Mouse (Mus musculus) heart, adult 2 months (tissue): ENCODE data around the gene Atg4a.

Experiments
- CTCF ChIP-seq: fragments of 200-600 bp; IDR thresholded peaks from 2 replicates; pipeline ENCODE4 v1.8.1; 2022; ENCODE audit warnings: antibody characterized with exemption, mild to moderate bottlenecking, moderate library complexity
- EP300 ChIP-seq: fragments of 200-500 bp; IDR thresholded peaks from 2 replicates; pipeline ENCODE4 v1.6.1; 2011; ENCODE audit warnings: low read depth, low read length, control low read depth; ENCODE audit not compliant: insufficient read depth
- POLR2A ChIP-seq: fragments of 200-500 bp; IDR thresholded peaks from 2 replicates; pipeline ENCODE4 v1.6.1; 2011; ENCODE audit warnings: mild to moderate bottlenecking, low read depth, low read length, control low read depth; ENCODE audit not compliant: insufficient read depth

DNA sequence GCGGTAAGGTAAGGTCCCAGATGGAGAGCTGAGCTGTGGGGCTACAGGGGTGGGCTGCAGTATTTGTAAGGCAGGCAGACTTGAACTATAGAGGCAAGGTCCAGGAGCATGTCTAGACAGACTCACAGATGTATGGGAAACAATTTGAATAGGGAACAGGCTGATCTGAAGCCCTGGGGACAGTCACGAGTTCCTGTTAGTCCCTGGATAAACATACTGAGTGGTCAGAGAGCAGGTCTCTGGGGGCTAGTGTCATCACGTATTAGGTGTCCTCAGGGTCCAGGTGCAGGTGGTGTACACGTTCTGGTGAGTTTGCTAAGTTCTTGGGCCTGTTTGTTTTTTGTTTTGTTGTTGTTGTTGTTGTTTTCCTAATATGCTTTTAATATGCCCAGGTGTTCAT, 23.5 kb downstream of the Atg4a start:
- TF ChIP-seq CTCF, result no peak
- no peak for TF ChIP-seq POLR2A
- no peak for TF ChIP-seq EP300
